Mouse (Mus musculus): ENCODE measurements around the gene Tead3.

- no peak for TF ChIP-seq POLR2A (IDR thresholded peaks at IDR 0.05; ENCODE audit: borderline replicate concordance, low read depth, low read length)
- TF ChIP-seq CTCF (IDR thresholded peaks at IDR 0.05; ENCODE audit: low read depth, low read length), result no peak
Observed at GRCm38 (mm10) chr17:28348211-28348610, 2.4 kb downstream of the Tead3 start.

All from bone marrow macrophage, adult 2 months (primary cell).